Mouse (Mus musculus) erythroblast, embryonic 14.5 days (primary cell): ENCODE data around the gene Slc12a8.

Source experiments
- GATA1 ChIP-seq: IDR thresholded peaks from 2 replicates; pipeline ENCODE4 v1.6.1; 2012; ENCODE audit warnings: low read length, inconsistent platforms, mixed read lengths
- TAL1 ChIP-seq: IDR thresholded peaks from 3 replicates; pipeline ENCODE4 v1.6.1; 2012; ENCODE audit warnings: low read length, inconsistent platforms, mixed read lengths

- TF ChIP-seq GATA1 (no peak), TAL1 (no peak)
Observed at GRCm38 (mm10) chr16:33687724-33688123, 170.6 kb downstream of the Slc12a8 start.
